Mouse (Mus musculus) fat pad, adult 2 months (tissue): ENCODE measurements around the gene Cacnb1.

ENCODE experiments used
- DNase-seq: peaks from one replicate; pipeline ENCODE4 v3.0.0-alpha.2; 2011; ENCODE audit warnings: low read depth, low spot score; ENCODE audit errors: extremely low read depth

The Cacnb1 gene

DNA sequence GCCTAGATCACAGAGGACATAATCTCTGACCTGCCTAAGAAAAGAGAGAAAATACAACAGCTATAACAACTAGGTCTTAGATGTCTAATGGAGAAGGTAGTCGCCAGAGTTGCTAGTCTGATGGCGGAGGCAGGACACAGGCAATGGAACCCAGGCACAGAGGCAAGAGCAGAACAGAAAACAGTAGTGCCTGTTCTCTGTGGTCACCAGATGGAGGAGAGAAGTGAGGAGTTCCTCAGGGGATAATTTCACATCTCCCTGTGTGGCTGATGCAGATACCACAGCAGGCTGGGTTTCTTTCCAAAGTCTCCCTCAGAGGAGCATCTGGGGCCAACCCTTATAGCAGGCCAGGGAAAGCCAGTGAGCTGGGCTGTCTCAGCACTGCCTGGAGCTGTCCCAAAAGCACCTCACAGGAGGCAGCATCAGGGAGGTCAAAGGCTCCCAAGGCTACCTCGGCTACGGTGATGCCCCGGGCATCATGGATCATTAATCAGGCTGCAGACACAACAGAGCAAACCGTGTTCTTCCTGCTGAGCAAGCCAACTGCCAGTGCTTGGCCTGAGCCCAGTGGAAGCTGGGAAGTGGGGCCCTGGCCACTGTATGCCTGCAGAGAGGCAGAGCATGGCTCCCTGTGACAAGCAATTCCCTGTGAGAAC lies 65.8 kb downstream of the Cacnb1 start:
- DNase-seq = no peak

- DNase-seq = no peak
Measured at GRCm38 (mm10) chr11:97955915-97956314, 66.9 kb downstream of the Cacnb1 start.

DNA sequence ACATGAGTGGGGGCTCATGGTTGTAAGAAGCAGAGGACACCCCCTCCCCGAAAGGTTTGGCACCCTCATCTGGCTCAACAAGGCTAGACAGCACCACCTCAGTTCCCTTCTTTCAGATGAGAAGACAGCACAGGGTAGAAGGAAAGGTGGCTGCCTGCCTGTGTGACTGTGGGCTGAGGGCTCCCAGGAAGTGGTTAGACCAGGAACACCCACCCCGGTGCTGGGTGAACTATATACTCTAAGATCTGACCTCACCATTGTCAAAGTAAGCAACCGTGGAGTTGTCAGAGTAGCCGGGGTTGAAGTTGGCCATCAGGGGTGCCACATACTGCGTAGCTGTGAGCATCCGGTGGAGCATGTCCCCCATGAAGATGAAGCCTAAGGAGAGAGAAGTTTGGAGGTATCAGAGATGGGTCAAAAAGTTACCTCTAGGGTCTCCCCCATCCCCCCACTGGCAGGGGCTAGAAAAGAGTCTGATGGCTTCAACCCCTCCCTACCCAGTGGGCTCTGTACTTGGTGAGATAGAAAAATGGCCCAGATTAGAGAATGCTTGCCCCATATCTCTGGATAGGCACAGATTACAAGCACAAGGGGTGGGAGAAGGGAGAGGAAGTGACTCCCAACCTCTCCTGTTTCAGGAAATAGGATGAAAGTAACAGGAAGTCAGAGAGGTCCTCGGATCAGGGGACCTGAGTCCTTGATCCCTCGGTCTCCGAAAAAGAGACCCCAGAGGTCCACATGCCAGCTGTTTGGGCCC lies 67.5 kb downstream of the Cacnb1 start:
- DNase-seq = no peak

DNA sequence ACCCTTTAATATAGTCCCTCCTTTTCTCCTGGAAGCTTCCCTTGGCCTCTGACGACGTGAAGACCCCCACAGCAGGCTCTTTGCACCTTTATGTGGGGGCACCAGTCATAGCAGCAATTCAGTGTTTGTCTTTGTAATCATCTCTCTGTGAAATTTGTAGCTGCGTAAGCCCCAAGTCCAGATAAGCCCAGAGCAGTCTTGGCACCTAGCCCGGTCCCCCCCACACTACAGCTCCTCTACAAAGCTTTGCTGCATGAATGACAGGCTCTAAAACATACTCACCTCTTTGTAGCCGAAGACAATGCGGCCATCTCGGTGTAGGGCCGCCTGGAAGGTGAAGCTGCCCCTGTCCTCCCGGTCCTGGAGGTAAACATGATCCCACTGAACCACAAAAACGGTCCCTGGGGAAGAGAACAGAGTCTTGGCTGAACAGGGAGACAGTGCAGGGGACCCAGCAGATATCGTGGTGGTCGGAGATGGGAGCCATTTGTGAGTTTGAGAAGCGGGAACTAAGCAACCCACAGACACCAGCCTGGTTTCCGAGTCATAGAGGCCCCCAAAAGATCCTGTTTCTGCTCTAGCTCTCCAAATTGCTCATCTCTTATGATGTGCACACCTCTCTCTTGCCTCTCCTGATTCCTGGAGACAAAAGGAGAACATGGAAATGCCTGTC lies 68.2 kb downstream of the Cacnb1 start:
- no peak for DNase-seq

- DNase-seq = no peak
Measured at GRCm38 (mm10) chr11:97953939-97954275, 68.9 kb downstream of the Cacnb1 start.

DNA sequence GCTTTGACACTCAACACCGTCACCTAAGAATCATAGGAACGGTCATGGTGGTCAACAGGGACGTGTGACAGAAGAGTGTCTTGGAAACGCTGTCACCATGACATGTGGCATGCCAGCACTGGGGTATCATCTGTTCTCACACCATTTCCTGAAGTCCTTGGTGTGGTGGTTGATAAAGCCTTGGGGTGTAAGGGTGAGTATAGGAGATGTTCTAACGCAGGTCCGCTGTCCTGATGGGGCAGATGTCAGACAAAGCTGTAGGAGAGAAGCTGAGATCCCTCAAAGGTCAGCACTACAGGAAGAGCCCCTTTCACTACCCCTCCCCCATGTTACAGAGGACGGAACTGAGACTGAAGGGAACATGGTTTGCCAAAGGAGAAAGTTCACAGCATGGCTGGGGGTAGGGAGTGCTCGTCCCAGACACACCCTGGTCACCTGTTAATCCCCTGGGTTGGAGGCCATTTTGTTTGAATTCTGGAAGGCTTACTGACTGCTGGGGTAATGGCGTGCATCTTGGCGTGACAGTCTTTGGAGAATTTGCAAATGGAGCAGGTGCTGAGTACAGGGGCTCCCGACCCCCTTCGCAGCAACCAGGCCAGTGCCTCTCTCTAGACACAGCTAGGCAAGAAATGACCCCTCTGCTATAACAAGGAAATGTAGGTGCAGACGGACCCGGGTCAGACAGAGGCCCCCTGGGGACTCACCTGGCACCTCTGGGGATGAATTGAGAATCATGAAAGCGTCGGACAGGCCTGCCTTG lies 69.5 kb downstream of the Cacnb1 start:
- no peak for DNase-seq

DNA sequence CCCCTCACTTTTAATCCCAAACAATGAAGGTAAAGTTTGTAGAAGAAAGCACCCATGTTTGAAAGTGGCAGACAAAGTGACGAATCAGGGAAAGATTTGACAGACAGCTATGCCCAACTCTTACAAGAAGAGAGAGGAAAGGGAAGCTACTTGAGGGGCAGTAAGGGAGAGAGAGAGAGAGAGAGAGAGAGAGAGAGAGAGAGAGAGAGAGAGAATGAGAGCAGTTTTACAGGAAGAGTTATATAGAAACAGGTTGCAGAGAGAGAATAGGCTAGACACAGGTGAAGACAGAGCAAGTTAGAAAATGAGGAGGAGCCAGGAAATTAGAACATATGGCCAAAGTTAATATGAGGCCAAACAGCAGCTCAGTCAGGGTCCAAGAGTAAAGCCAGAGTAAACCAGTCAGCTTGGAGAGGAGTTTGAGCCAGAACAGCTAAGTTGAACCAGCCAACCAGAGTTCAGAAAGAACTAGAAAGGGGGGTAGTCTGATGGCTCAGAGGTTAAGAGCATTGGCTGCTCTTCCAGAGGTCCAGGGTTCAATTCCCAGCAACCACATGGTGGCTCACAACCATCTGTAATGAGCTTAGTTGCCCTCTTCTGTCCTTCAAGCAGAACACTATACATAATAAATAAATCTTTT lies 70.3 kb downstream of the Cacnb1 start:
- no peak for DNase-seq
